Mouse (Mus musculus) testis, adult 2 months (tissue): Measurements from ENCODE around the gene Cyp2s1.

Experiments used
- CTCF ChIP-seq: fragments of 200-500 bp; IDR thresholded peaks from 2 replicates; pipeline ENCODE4 v1.5.1; 2012; ENCODE audit warnings: low read depth, mild to moderate bottlenecking, inconsistent platforms, low read length, moderate library complexity; ENCODE audit not compliant: control insufficient read depth, insufficient read depth, insufficient replicate concordance
- POLR2A ChIP-seq: fragments of 200-500 bp; IDR thresholded peaks from 2 replicates; pipeline ENCODE4 v1.6.1; 2012; ENCODE audit warnings: low read depth, mild to moderate bottlenecking, inconsistent platforms, low read length, moderate library complexity; ENCODE audit not compliant: control insufficient read depth

DNA sequence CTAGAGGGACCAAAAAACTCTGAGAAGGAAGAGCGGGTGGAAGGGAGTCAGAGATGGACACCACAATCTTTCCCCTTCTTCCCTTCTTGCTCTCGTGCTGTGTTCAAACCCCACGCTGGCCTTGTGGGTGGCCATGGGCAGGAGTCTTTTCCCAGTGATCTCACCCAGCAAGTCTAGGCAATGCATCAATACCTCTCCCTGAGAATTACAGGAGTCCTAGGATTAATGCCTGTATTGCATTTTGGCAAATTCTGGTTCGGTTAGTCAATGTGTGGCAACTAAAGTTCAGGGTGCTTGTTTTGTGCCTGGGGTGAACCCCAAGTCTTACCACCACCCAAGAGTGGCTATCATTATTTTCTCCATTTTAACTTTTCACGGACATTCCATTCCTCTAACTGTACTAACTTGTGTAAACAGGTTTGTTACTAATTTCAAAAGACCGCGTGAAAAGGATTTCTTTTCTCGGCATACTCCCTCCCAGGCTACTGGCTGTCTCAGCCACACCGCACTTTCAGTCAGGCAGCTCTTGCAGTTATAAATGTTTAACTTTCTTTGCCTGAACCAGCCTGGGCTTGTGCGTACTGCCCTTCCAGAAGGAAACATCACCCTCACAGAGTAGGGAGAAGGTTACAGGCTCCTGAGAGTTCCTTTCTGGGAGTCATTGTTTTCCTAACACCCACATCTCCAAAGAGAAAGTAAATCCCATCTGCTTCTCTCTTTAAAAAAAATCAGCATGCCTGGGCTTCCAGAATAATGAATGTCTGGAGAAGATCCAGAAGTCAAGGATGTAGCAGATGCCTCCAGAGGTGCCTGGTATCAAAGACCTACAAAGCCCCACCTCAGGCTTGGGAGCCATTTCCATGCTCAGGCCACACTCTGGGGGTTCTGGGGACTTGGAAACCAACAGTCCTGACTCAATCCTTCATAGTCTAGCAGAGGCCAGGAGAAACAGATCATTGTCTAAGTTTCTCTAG lies 15.1 kb upstream of the Cyp2s1 start:
- TF ChIP-seq CTCF (no peak), POLR2A (no peak)
